Mouse (Mus musculus) liver, adult 2 months (tissue): Measurements from ENCODE around the gene Ptar1. TPM values are rescaled to one million over a fixed set of nuclear protein-coding genes. Genes with fewer than 3 reads are reported as not detected.
"Not testable (repeated sequence)": the region's sequence is repeated elsewhere in the genome, so short reads cannot be mapped to it uniquely, and the experiment has no call there.

Experiments used
- DNase-seq: peaks from one replicate; pipeline ENCODE4 v3.0.0-alpha.2; 2011; ENCODE audit warnings: low read depth, low spot score; ENCODE audit errors: extremely low read depth
- H3K27ac ChIP-seq: fragments of 200-500 bp; replicated peaks from 2 replicates; pipeline ENCODE4 v1.5.1; 2012; ENCODE audit warnings: low read depth, mild to moderate bottlenecking, control low read depth, inconsistent platforms, low read length; ENCODE audit not compliant: insufficient read depth
- H3K27me3 ChIP-seq: fragments of 200-500 bp; 2 replicates; pipeline ENCODE4 v1.6.1; 2012; ENCODE audit warnings: mild to moderate bottlenecking, moderate library complexity, low read length, inconsistent platforms; ENCODE audit not compliant: control insufficient read depth, insufficient read depth
- H3K36me3 ChIP-seq: fragments of 200-500 bp; 2 replicates; pipeline ENCODE4 v1.6.1; 2012; ENCODE audit warnings: low read length, inconsistent platforms; ENCODE audit not compliant: control insufficient read depth, insufficient read depth
- H3K4me1 ChIP-seq: fragments of 200-500 bp; 2 replicates; pipeline ENCODE4 v1.6.1; 2011; ENCODE audit warnings: low read length; ENCODE audit not compliant: control insufficient read depth, insufficient read depth
- H3K4me3 ChIP-seq: fragments of 200-500 bp; 2 replicates; pipeline ENCODE4 v1.5.1; 2011; ENCODE audit warnings: low read depth, mild to moderate bottlenecking, control low read depth, low read length, moderate library complexity; ENCODE audit not compliant: insufficient read depth
- H3K79me2 ChIP-seq: fragments of 200-500 bp; 2 replicates; pipeline ENCODE4 v1.6.1; 2012; ENCODE audit warnings: inconsistent platforms, mild to moderate bottlenecking, low read length, moderate library complexity; ENCODE audit not compliant: control insufficient read depth, insufficient read depth
- H3K9ac ChIP-seq: fragments of 200-500 bp; 2 replicates; pipeline ENCODE4 v1.6.1; 2012; ENCODE audit warnings: low read depth, mild to moderate bottlenecking, control low read depth, inconsistent platforms, low read length
- CTCF ChIP-seq: fragments of 200-500 bp; IDR thresholded peaks from 2 replicates; pipeline ENCODE4 v1.5.1; 2011; ENCODE audit warnings: low read depth, low read length, control low read depth
- POLR2A ChIP-seq: fragments of 200-500 bp; IDR thresholded peaks from 2 replicates; pipeline ENCODE4 v1.6.1; 2011; ENCODE audit warnings: low read length, control low read depth; ENCODE audit not compliant: insufficient read depth; ENCODE audit errors: extremely low read depth
- WGBS: fragments of 180-500 bp; shearing (Covaris S2); methylation state at CpG from one replicate; pipeline ENCODE4 v1.1.7; 2018; 5-methylcytosine and 5-hydroxymethylcytosine counted together
- polyA plus RNA-seq: library from polyadenylated mRNA; depleted of rRNA; stranded (reverse); fragments of >200 nt; gene quantifications from 2 replicates; pipeline ENCODE4 v1.2.3, GENCODE M21; 2012
- total RNA-seq: library from RNA; depleted of rRNA; stranded (reverse); fragments of >200 nt; gene quantifications from 2 replicates; pipeline ENCODE4 v1.2.3, GENCODE M21; 2014

Ptar1 gene
- total and polyA plus RNA-seq, 2 experiments: 1.8 to 6.2 TPM

GRCm38 (mm10) chr19:23657261-23657932, 29.8 kb upstream of the Ptar1 start:
- Histone ChIP-seq H3K4me3 (no peak overlapping the region), H3K27me3 (no peaks in the 10 kb centered on the region; the same call in 1 of the 2 replicates), H3K27ac (no peak overlapping the region), H3K4me1 (no peaks in the 10 kb centered on the region), H3K36me3 (no peaks in the 10 kb centered on the region), H3K9ac (no peak overlapping the region), H3K79me2 (no peaks in the 10 kb centered on the region)
- no peak for TF ChIP-seq CTCF
- TF ChIP-seq POLR2A: no peak
- no peak for DNase-seq
- WGBS: 30% methylated on average over 12 of the region's 12 CpGs

GRCm38 (mm10) chr19:23658350-23658749, 28.9 kb upstream of the Ptar1 start:
- Histone ChIP-seq H3K27ac (no peak overlapping the region), H3K79me2 (no peaks in the 10 kb centered on the region), H3K36me3 (no peaks in the 10 kb centered on the region), H3K4me3 (no peak overlapping the region), H3K9ac (no peak overlapping the region), H3K27me3 (no peaks in the 10 kb centered on the region), H3K4me1 (no peaks in the 10 kb centered on the region)
- 74% methylated on average over 4 of the region's 4 CpGs for WGBS
- DNase-seq: no peak
- TF ChIP-seq POLR2A: no peak
- TF ChIP-seq CTCF: no peak

- H3K27ac ChIP-seq: no peak overlapping the region
- 85% methylated on average over 7 of the region's 7 CpGs for WGBS
- no peaks in the 10 kb centered on the region for H3K36me3 ChIP-seq
- no peaks in the 10 kb centered on the region for H3K4me1 ChIP-seq
- no peaks in the 10 kb centered on the region for H3K27me3 ChIP-seq
- TF ChIP-seq CTCF (no peak), POLR2A (no peak)
- H3K9ac ChIP-seq: no peak overlapping the region
- H3K4me3 ChIP-seq: no peak overlapping the region
- H3K79me2 ChIP-seq: no peaks in the 10 kb centered on the region
- no peak for DNase-seq
Observed at GRCm38 (mm10) chr19:23664083-23664482, 23.1 kb upstream of the Ptar1 start.

DNA sequence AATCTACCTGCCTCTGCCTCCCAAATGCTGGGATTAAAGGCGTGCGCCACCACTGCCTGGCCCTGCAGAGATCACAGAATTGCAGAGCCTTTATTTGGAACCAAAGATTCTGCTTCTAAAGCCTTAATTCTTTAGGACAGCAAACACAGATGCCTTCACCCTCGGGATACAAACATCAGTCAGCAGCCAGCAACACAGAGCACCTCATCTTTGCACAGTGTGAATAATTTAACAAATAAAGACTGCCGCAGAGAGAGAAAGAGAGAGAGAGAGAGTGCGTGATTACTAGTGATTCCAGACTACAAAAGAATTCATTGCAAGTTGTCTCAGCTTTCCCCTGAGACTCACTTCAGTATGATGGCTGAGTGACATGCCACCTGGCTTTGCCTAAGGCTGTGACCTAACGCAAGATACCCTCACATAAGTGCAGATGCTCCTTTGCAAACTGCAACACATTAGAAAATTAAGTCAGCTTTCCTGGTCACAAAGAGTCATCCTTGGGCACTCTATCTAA, 19.0 kb upstream of the Ptar1 start:
- no peaks in the 10 kb centered on the region for H3K27me3 ChIP-seq
- H3K79me2 ChIP-seq: no peaks in the 10 kb centered on the region
- H3K4me1 ChIP-seq: no peaks in the 10 kb centered on the region
- H3K9ac ChIP-seq: no peak overlapping the region
- no peak for DNase-seq
- no peak overlapping the region for H3K4me3 ChIP-seq
- H3K27ac ChIP-seq: no peak overlapping the region
- 77% methylated on average over 6 of the region's 6 CpGs for WGBS
- TF ChIP-seq POLR2A (no peak), CTCF (no peak)
- no peaks in the 10 kb centered on the region for H3K36me3 ChIP-seq

GRCm38 (mm10) chr19:23673021-23673420, 14.2 kb upstream of the Ptar1 start:
- 63% methylated on average over 2 of the region's 2 CpGs for WGBS
- no peak for TF ChIP-seq CTCF
- TF ChIP-seq POLR2A: no peak
- no peaks in the 10 kb centered on the region for H3K27me3 ChIP-seq
- no peak overlapping the region for H3K9ac ChIP-seq
- DNase-seq: no peak
- H3K36me3 ChIP-seq: no peaks in the 10 kb centered on the region
- no peak overlapping the region for H3K4me3 ChIP-seq
- no peaks in the 10 kb centered on the region for H3K4me1 ChIP-seq
- H3K79me2 ChIP-seq: no peaks in the 10 kb centered on the region
- no peak overlapping the region for H3K27ac ChIP-seq

DNA sequence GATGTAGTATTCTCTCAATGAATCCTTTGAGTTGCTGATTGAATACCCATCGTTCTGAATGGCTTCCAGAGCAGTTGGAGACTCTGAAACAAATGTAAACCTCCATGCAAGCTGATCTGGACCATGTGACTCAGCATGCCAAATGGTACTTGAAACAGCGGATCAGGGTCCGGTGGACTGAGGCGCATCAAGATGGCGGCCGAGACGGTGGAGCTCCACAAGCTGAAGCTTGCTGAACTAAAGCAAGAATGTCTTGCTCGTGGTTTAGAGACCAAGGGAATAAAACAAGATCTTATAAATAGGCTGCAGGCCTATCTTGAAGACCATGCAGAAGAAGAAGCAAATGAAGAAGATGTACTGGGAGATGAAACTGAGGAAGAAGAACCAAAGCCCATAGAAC, 11.6 kb upstream of the Ptar1 start:
- not testable (repeated sequence) for H3K27ac ChIP-seq, H3K4me1 ChIP-seq, H3K79me2 ChIP-seq, H3K27me3 ChIP-seq, DNase-seq, H3K4me3 ChIP-seq, H3K9ac ChIP-seq, H3K36me3 ChIP-seq
- WGBS: 91% methylated on average over 8 of the region's 8 CpGs
